Mouse (Mus musculus): ENCODE results near the gene Gm20388. TPM values are rescaled to one million over a fixed set of nuclear protein-coding genes. Genes with fewer than 3 reads are reported as not detected.
"Not testable (repeated sequence)": the region's sequence is repeated elsewhere in the genome, so short reads cannot be mapped to it uniquely, and the experiment has no call there.

The Gm20388 gene
- total RNA-seq, 1 experiment from 2014 or later = 18.4 TPM

DNA sequence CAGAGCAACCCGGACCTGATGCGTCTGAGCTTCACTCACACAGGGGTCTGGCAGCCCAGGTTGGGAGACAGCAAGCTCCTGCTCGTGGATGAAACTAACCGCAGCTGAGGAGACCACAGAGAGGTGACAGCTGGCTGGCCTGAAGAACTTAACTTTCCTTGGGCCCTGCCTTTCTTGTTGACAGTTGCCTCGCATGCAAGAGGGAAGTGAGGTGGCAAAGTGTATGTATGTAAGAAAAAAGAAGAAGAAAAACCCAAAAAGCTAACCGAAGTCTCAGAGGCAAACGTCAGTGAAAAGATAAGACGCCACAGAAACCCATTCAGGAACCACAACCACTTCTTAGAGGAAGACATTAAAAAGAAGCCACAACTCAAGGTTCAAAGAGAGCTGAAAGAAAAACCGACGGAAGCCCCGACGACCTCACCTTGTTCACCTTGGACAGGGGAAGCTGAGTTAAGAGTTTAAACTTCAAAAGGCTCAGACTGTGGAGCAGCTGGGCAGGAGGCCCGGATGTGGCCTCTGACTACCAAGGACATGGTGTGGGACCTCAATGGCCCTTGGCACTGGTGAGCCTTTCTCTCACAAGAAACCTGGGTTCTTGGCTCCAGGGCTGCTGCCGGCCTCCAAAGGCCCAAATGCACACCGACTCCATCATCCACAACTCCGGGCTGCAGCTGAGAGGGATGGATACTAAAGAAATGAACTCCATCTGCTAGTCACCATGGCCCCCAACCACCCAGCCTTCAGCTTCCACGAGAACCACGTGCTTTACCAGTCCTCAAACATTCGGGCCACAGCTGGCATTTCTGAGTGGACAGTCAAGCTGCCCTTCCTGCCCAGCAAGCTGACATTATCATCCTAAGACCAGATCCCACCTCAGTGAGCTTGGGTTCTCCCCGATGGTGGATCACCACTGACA lies 1740.0 kb downstream of the Gm20388 start:
- peak; percentile 62 to 80 for ATAC-seq (replicated peaks in 1 of 2; ENCODE audit: insufficient read depth in 1 of 2, low FRiP score in 2 of 2, low TSS enrichment in 1 of 2, low read depth in 1 of 2, poor library complexity in 2 of 2, severe bottlenecking in 2 of 2)

DNA sequence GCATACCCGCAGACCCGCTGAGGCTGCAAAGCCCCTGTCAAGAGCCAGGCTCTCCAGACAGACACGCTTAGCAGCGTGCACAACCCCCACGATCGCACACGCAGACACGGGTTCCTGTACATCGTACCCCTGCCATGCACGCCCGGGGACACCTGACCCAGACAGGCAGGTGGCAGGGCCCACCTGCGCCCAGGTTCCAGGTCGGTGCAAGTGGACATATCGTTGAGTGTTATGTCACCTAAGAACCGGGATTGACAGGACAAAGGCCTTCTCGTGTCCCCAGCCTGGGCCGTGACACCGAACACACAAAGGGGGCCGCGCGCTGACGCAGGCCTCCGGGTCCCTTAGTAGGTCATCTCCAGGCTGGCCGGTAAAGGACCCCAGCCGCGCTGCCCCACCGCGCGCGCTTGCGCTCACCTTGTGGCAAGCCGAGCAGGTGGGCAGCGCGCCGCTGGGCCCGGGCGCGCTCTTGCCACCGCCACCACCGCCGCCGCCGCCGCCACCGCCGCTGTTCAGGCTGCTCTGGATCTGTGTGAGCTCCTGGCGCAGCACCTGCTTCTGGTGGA lies 1740.8 kb downstream of the Gm20388 start:
- ATAC-seq (replicated peaks in 1 of 2; ENCODE audit: insufficient read depth in 1 of 2, low FRiP score in 2 of 2, low TSS enrichment in 1 of 2, low read depth in 1 of 2, poor library complexity in 2 of 2, severe bottlenecking in 2 of 2) = no peak

DNA sequence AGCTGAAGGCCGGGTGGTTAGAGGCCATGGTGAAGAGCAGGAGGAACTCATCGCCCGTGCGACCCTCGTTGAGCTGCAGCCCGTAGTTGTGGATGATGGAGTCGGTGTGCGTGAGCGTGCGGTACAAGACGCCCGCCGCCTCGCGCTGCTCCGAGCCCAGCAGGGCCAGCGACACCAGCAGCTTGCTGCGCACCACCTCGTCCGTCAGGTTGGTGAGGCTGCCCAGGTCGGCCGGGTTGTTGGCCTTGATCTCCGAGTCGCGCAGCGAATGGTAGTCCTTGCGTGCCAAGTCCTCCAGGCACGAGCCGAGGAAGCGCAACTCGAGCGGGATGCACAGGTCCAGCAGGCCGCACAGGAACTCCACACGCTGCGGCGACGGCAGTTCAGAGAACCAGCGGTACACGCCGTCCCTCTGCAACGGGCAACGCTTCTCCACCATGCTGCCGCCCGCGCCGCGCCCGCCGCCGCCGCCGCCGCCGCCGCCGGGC lies 1741.3 kb downstream of the Gm20388 start:
- ATAC-seq (replicated peaks in 1 of 2; ENCODE audit: insufficient read depth in 1 of 2, low FRiP score in 2 of 2, low TSS enrichment in 1 of 2, low read depth in 1 of 2, poor library complexity in 2 of 2, severe bottlenecking in 2 of 2) = no peak

DNA sequence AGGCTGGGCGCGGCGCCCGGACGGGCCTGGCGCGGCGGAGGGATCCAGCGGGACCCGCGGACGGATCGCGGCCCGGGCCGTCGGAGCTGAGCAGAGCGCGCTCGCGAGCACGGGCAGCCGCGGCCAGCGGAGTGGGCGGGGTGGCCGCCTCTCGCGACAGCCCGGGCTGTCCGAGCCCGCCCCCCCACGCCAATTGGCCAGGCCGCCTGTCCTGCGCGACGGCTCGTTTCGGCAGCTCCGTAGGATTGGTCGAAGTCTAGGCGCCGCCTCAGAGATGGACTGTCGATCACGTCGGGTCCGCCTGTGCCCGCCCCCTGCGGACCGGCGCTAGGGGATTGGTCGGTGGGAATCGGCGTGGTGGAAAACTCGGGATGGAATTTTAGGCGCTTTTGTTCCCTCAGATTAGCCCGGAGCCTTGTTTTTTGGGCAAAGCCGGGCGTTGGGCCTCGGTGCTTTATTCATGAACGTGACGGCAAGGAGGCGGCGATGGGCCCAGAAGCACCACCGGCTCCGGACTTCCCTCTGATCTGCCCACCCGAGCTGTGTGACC lies 1742.2 kb downstream of the Gm20388 start, which contains the start of gene Zcchc14:
Gene Zcchc14 (minus strand): TSS at position 128 of the 550 bp plus-strand sequence.
- peak in 1 of 2 experiments; percentile 52; a peak in 2 of 4 replicates for ATAC-seq (replicated peaks in 1 of 2; ENCODE audit: insufficient read depth in 1 of 2, low FRiP score in 2 of 2, low TSS enrichment in 1 of 2, low read depth in 1 of 2, poor library complexity in 2 of 2, severe bottlenecking in 2 of 2)

- no peak for ATAC-seq (replicated peaks in 1 of 2; ENCODE audit: insufficient read depth in 1 of 2, low FRiP score in 2 of 2, low TSS enrichment in 1 of 2, low read depth in 1 of 2, poor library complexity in 2 of 2, severe bottlenecking in 2 of 2)
Measured at GRCm38 (mm10) chr8:121653340-121654019, 1742.8 kb downstream of the Gm20388 start.

- ATAC-seq (replicated peaks in 1 of 2; ENCODE audit: insufficient read depth in 1 of 2, low FRiP score in 2 of 2, low TSS enrichment in 1 of 2, low read depth in 1 of 2, poor library complexity in 2 of 2, severe bottlenecking in 2 of 2) = no peak
Measured at GRCm38 (mm10) chr8:121654131-121654530, 1743.5 kb downstream of the Gm20388 start.

DNA sequence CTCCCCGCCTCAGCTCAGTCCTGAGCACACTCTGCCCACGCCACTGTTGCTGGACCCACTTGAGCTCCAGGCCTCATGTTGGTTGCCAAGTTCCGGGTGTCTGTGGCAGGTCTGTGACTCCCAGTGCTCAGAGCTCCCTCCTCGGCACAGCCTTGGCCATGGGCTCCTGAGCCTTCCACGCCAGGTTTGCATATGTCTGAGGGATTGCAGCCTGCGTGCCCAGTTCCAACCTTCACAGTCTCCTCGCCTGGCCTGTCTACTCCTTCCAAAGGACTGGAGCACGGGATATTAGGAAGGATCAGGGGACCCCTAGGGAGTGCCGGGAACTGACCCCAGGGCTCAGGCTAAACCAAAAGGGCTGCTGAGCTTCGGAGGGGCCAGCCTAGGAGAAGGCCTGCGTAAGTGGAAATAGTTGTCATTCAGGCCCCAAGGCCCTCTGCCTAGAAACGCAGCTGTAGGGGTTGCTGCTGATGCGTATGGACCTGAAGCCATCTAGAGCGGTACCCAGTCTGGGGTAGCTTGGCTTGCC lies 1744.4 kb downstream of the Gm20388 start:
- ATAC-seq (replicated peaks in 1 of 2; ENCODE audit: insufficient read depth in 1 of 2, low FRiP score in 2 of 2, low TSS enrichment in 1 of 2, low read depth in 1 of 2, poor library complexity in 2 of 2, severe bottlenecking in 2 of 2) = no peak

DNA sequence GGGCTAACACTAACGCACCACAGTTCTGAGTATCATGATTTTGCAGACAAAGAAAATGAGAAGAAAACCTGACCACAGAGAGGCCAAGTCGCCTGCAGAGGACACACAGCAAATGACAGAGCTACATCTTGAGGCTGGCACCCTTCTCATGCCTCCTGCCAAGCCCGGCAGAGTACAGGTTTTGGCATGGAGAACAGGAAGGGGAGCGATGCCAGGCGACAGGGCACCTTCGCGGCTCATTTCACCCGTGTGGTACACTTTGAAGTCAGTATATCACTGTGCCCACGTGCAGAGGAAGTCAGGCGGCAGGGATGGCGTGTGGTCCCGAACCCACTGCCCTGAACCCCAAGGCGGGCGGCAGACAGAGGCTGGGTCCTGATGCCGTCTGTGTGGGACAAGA lies 1750.0 kb downstream of the Gm20388 start:
- ATAC-seq (replicated peaks in 1 of 2; ENCODE audit: insufficient read depth in 1 of 2, low FRiP score in 2 of 2, low TSS enrichment in 1 of 2, low read depth in 1 of 2, poor library complexity in 2 of 2, severe bottlenecking in 2 of 2) = no peak

GRCm38 (mm10) chr8:121661631-121662357 lies 1751.2 kb downstream of the Gm20388 start:
- no peak for ATAC-seq (replicated peaks in 1 of 2; ENCODE audit: insufficient read depth in 1 of 2, low FRiP score in 2 of 2, low TSS enrichment in 1 of 2, low read depth in 1 of 2, poor library complexity in 2 of 2, severe bottlenecking in 2 of 2)

GRCm38 (mm10) chr8:121663101-121663500 lies 1752.5 kb downstream of the Gm20388 start:
- no peak for ATAC-seq (replicated peaks in 1 of 2; ENCODE audit: insufficient read depth in 1 of 2, low FRiP score in 2 of 2, low TSS enrichment in 1 of 2, low read depth in 1 of 2, poor library complexity in 2 of 2, severe bottlenecking in 2 of 2)

DNA sequence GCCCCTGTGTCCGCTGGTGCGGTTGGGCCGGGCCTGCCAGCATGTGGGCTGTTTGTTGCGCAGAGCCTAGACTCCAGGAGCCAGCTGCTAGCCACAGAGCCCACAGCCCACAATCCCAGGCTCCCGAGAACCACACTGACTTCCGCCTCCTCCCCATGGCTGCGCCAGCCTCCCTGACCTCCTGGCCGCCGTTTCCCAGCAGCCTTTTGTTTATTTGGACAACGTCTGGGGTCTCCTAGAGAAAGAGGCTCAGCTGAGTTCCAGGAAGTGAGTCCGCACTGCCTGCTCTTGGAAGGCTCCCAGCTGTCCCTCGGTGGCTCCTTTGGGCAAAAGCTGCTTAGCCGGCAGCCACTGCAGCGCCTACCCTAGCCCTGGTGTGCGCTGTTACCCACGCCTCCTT lies 1754.7 kb downstream of the Gm20388 start:
- ATAC-seq (replicated peaks in 1 of 2; ENCODE audit: insufficient read depth in 1 of 2, low FRiP score in 2 of 2, low TSS enrichment in 1 of 2, low read depth in 1 of 2, poor library complexity in 2 of 2, severe bottlenecking in 2 of 2) = peak; percentile 43 to 78

GRCm38 (mm10) chr8:121667936-121668500 lies 1757.4 kb downstream of the Gm20388 start:
- ATAC-seq (replicated peaks in 1 of 2; ENCODE audit: insufficient read depth in 1 of 2, low FRiP score in 2 of 2, low TSS enrichment in 1 of 2, low read depth in 1 of 2, poor library complexity in 2 of 2, severe bottlenecking in 2 of 2) = not testable (repeated sequence)

- ATAC-seq (replicated peaks in 1 of 2; ENCODE audit: insufficient read depth in 1 of 2, low FRiP score in 2 of 2, low TSS enrichment in 1 of 2, low read depth in 1 of 2, poor library complexity in 2 of 2, severe bottlenecking in 2 of 2) = no peak
Measured at GRCm38 (mm10) chr8:121668553-121668952, 1757.9 kb downstream of the Gm20388 start.

DNA sequence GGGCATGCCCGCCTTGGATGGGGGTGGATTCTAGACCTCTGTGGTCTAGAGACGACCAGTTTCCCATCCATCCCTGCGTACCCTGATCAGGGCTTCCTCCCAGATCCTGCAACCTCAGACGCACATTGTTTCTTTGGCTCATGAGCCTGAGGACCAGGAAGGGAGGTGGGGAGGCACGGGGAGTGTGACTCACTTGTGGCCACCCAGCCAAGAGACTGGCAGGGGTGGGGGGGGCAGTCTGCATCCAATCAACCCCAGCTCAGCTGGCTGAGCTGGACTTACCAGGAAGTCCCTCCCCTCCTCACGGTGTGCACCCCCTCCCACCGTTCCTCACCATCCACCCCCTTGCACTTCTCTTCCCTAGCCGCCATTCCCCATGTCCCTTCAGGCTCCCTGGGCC lies 1758.6 kb downstream of the Gm20388 start:
- no peak for ATAC-seq (replicated peaks in 1 of 2; ENCODE audit: insufficient read depth in 1 of 2, low FRiP score in 2 of 2, low TSS enrichment in 1 of 2, low read depth in 1 of 2, poor library complexity in 2 of 2, severe bottlenecking in 2 of 2)

GRCm38 (mm10) chr8:121673153-121673552 lies 1762.5 kb downstream of the Gm20388 start:
- no peak for ATAC-seq (replicated peaks in 1 of 2; ENCODE audit: insufficient read depth in 1 of 2, low FRiP score in 2 of 2, low TSS enrichment in 1 of 2, low read depth in 1 of 2, poor library complexity in 2 of 2, severe bottlenecking in 2 of 2)

DNA sequence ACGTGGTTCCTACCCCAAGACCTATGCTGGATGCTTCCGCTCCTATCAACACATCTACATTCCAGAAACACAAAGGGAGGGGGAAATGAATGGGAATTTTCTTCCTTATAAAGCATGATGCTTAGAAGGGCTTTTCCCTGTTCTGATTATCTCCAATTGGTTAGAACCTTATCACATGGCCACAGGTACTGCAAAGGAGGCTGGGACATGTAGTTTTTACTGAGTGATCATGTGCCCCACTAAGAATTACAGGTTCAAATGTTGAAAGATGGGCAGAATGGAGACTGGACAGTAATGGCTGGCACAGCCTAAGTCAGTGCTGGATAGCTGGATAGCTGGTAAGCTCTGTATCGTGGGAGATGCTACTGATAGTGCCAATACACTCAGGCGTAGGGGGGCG lies 1763.3 kb downstream of the Gm20388 start:
- ATAC-seq (replicated peaks in 1 of 2; ENCODE audit: insufficient read depth in 1 of 2, low FRiP score in 2 of 2, low TSS enrichment in 1 of 2, low read depth in 1 of 2, poor library complexity in 2 of 2, severe bottlenecking in 2 of 2) = no peak
